Mouse (Mus musculus) cerebellum, adult 2 months (tissue): Measurements from ENCODE around the gene Mthfr. TPM values are rescaled to one million over a fixed set of nuclear protein-coding genes. Genes with fewer than 3 reads are reported as not detected.

Source experiments
- DNase-seq, 2 experiments: peaks; one replicate each; pipeline ENCODE4 v3.0.0; 2021
- H3K27ac ChIP-seq: fragments of 200-500 bp; 2 replicates; pipeline ENCODE4 v1.5.1; 2012; ENCODE audit warnings: low read length, control low read depth, inconsistent platforms; ENCODE audit not compliant: insufficient read depth
- H3K27me3 ChIP-seq: fragments of 200-500 bp; 2 replicates; pipeline ENCODE4 v1.6.1; 2012; ENCODE audit warnings: inconsistent platforms, mild to moderate bottlenecking, low read length, moderate library complexity; ENCODE audit not compliant: control insufficient read depth, insufficient read depth
- H3K4me1 ChIP-seq: fragments of 200-500 bp; 2 replicates; pipeline ENCODE4 v1.6.1; 2011; ENCODE audit warnings: low read length; ENCODE audit not compliant: control insufficient read depth, insufficient read depth
- H3K4me3 ChIP-seq: fragments of 200-500 bp; replicated peaks from 2 replicates; pipeline ENCODE3; 2011; ENCODE audit warnings: mild to moderate bottlenecking, low read depth, low read length, control low read depth; ENCODE audit not compliant: insufficient read depth
- CTCF ChIP-seq: fragments of 200-500 bp; IDR thresholded peaks from 2 replicates; pipeline ENCODE4 v1.5.1; 2011; ENCODE audit warnings: low read depth, mild to moderate bottlenecking, control low read depth, low read length, moderate library complexity, borderline replicate concordance; ENCODE audit not compliant: insufficient read depth
- POLR2A ChIP-seq: fragments of 200-500 bp; IDR thresholded peaks from 2 replicates; pipeline ENCODE4 v1.6.1; 2011; ENCODE audit warnings: low read length, control low read depth, borderline replicate concordance; ENCODE audit not compliant: insufficient read depth
- WGBS: fragments of 180-500 bp; shearing (Covaris S2); methylation state at CpG from one replicate; pipeline ENCODE4 v1.1.7; 2018; 5-methylcytosine and 5-hydroxymethylcytosine counted together
- polyA plus RNA-seq: library from polyadenylated mRNA; depleted of rRNA; stranded (reverse); fragments of >200 nt; gene quantifications from 2 replicates; pipeline ENCODE4 v1.2.3, GENCODE M21; 2012

Mthfr gene
- polyA plus RNA-seq, 1 experiment: 27.2 TPM

DNA sequence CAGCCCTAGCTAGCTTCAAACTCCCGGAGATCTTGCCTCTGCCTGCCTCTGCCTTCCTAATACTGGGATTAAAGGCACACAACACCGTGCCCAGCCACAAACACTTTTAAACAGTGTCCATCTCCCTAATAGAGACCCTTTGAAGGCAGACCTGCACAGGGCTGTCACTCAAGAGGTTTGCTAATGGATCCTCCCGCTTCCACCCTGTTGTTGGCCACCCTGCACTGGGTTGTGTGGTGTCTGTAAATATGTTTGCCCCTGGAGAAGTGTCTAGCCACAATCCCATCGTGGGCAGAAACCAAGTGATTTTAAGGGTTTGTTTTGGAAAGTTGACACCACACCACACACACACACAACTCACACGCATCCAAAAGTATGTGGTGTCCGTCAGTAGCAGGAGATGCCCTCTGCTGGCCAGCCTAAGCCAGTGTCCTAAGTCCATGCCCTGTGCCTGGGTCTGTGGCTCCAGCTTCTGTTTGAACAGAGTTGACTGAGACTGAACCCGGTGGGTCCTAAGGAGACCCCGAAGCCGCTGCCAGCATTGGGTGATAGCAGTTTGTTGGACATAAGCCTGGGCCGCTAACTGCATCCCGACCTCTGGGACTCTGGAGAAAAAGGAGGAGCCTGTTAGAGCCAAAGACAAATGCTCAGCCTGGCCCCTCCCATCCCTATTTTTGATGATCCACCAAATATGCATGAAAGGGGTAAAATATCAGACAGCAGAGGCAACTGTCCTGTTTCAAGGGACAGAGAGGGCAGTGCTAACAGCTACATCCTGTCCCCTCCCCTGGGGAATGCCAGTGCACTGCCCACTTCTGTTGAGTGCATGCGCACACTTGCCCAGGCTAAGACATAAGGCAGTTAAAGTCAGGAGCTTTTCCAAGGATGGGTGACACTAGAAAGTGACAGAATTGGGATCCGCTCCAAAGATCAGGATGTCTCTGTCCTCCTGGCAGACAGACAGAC, 21.5 kb downstream of the Mthfr start:
- H3K4me1 ChIP-seq: peaks cover 28% of the 10 kb centered on the region
- H3K27ac ChIP-seq: no peak overlapping the region
- no peak overlapping the region for H3K4me3 ChIP-seq
- H3K27me3 ChIP-seq: no peaks in the 10 kb centered on the region
- WGBS: 53% methylated on average over 13 of the region's 13 CpGs
- DNase-seq: peak in 1 of 2 experiments; percentile 34
- peak; percentile 61; the same call in 1 of the 2 replicates for TF ChIP-seq CTCF
- TF ChIP-seq POLR2A: no peak

DNA sequence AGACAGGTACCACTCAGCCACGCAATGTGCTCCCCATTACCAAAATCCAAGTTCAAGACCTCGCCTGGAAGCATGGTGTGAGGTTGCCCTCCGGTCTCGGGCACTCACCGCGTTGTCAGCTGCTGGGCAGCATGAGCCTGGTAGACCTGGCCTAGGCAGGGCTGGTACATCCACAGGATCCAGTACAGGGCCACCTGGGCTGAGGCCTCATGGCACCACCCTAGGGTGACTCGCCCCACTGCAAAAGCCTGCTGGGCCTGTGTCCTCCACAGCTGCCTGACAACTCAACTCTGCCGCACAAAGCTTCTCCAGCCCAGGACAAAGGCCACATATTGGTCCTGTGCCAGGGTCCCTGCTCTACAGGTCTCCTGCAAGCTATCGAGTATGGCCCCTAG, 22.2 kb downstream of the Mthfr start:
- H3K27ac ChIP-seq: no peak overlapping the region
- peaks cover 21% of the 10 kb centered on the region for H3K4me1 ChIP-seq
- no peaks in the 10 kb centered on the region for H3K27me3 ChIP-seq
- H3K4me3 ChIP-seq: no peak overlapping the region
- no peak for DNase-seq
- TF ChIP-seq CTCF (no peak), POLR2A (no peak)
- 85% methylated on average over 9 of the region's 9 CpGs for WGBS

- no peak for DNase-seq
- Histone ChIP-seq H3K4me3 (no peak overlapping the region), H3K27me3 (no peaks in the 10 kb centered on the region), H3K27ac (no peak overlapping the region), H3K4me1 (no peaks in the 10 kb centered on the region)
- TF ChIP-seq CTCF: peak; percentile 18; the same call in 1 of the 2 replicates
- no peak for TF ChIP-seq POLR2A
- 41% methylated on average over 6 of the region's 6 CpGs for WGBS
Observed at GRCm38 (mm10) chr4:148065702-148066400, 27.0 kb downstream of the Mthfr start.

DNA sequence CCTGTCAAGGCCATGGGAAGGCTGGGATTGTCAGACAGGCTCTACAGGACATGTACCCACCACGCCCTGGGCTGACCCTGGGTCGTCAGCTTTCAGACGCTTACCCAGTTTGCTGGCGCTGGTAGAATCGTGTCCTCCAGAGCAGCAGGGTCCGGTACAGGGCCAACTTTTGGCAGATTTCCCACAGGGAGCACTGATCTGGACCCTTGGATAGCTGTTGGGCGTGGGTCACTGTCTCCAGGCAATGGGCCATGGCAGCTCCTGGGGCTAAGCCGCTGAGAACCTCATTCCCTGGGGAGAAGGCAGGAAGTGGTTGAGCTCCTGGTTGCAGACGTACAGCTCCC, 27.5 kb downstream of the Mthfr start:
- Histone ChIP-seq H3K4me1 (no peaks in the 10 kb centered on the region), H3K27ac (no peak overlapping the region), H3K4me3 (no peak overlapping the region), H3K27me3 (no peaks in the 10 kb centered on the region)
- TF ChIP-seq CTCF (no peak), POLR2A (no peak)
- 55% methylated on average over 9 of the region's 9 CpGs for WGBS
- DNase-seq: no peak

- Histone ChIP-seq H3K4me1 (no peaks in the 10 kb centered on the region), H3K27ac (no peak overlapping the region), H3K4me3 (no peak overlapping the region), H3K27me3 (no peaks in the 10 kb centered on the region)
- DNase-seq: no peak
- 91% methylated on average over 8 of the region's 8 CpGs for WGBS
- TF ChIP-seq POLR2A (no peak), CTCF (no peak)
Observed at GRCm38 (mm10) chr4:148067346-148067745, 28.5 kb downstream of the Mthfr start.

- 84% methylated on average over 9 of the region's 9 CpGs for WGBS
- no peak for TF ChIP-seq POLR2A
- TF ChIP-seq CTCF: no peak
Observed at GRCm38 (mm10) chr4:148069602-148070218, 30.8 kb downstream of the Mthfr start.

GRCm38 (mm10) chr4:148071508-148071907, 32.6 kb downstream of the Mthfr start:
- no peak overlapping the region for H3K27ac ChIP-seq
- DNase-seq: no peak
- TF ChIP-seq CTCF (no peak), POLR2A (no peak)
- no peak overlapping the region for H3K4me3 ChIP-seq
- H3K27me3 ChIP-seq: no peaks in the 10 kb centered on the region
- WGBS: 39% methylated on average over 5 of the region's 5 CpGs
- H3K4me1 ChIP-seq: no peaks in the 10 kb centered on the region

More at GRCm38 (mm10) chr4:148069602-148070218, 30.8 kb downstream of the Mthfr start:
- Histone ChIP-seq H3K4me3 (no peak overlapping the region), H3K4me1 (no peaks in the 10 kb centered on the region), H3K27ac (no peak overlapping the region), H3K27me3 (no peaks in the 10 kb centered on the region)
- no peak for DNase-seq
